Mouse (Mus musculus) heart, postnatal 0 days (tissue): ENCODE measurements around the gene Plpp4. TPM values are rescaled to one million over a fixed set of nuclear protein-coding genes. Genes with fewer than 3 reads are reported as not detected.

ENCODE experiments used
- ATAC-seq: fragments of 200-750 bp; cut with Nextera tagmentation; 2 replicates; pipeline ENCODE4 v1.8.0; 2017; ENCODE audit warnings: low read depth, moderate number of reproducible peaks, moderate library complexity; ENCODE audit not compliant: insufficient read depth
- DNase-seq: peaks from one replicate; pipeline ENCODE4 v3.0.0-alpha.2; 2016; ENCODE audit warnings: low spot score
- H3K27ac ChIP-seq: fragments of 300-500 bp; sonication (generic); 2 replicates; pipeline ENCODE4 v1.5.1; 2014; ENCODE audit warnings: low read depth, mild to moderate bottlenecking
- H3K27me3 ChIP-seq: fragments of 300-500 bp; sonication (generic); 2 replicates; pipeline ENCODE4 v1.6.1; 2014; ENCODE audit warnings: low read length, mixed read lengths; ENCODE audit not compliant: control insufficient read depth, insufficient read depth
- H3K36me3 ChIP-seq: fragments of 300-500 bp; sonication (generic); replicated peaks from 2 replicates; pipeline ENCODE4 v1.6.1; 2014; ENCODE audit warnings: low read length, mixed read lengths; ENCODE audit not compliant: control insufficient read depth, insufficient read depth
- H3K4me1 ChIP-seq: fragments of 300-500 bp; sonication (generic); 2 replicates; pipeline ENCODE4 v1.6.1; 2014; ENCODE audit warnings: antibody characterized with exemption; ENCODE audit not compliant: control insufficient read depth, insufficient read depth
- H3K4me2 ChIP-seq: fragments of 300-500 bp; sonication (generic); 2 replicates; pipeline ENCODE4 v1.6.1; 2014; ENCODE audit warnings: low read depth, mild to moderate bottlenecking, low read length, moderate library complexity
- H3K4me3 ChIP-seq: fragments of 300-500 bp; sonication (generic); 2 replicates; pipeline ENCODE4 v1.5.1; 2014; ENCODE audit warnings: low read depth, low read length
- H3K9ac ChIP-seq: fragments of 300-500 bp; sonication (generic); replicated peaks from 2 replicates; pipeline ENCODE4 v1.6.1; 2014; ENCODE audit warnings: low read depth, low read length, mixed read lengths
- H3K9me3 ChIP-seq: fragments of 300-500 bp; sonication (generic); replicated peaks from 2 replicates; pipeline ENCODE4 v1.6.1; 2016; ENCODE audit warnings: low read length; ENCODE audit not compliant: control insufficient read depth
- CTCF ChIP-seq: IDR thresholded peaks from 2 replicates; pipeline ENCODE4 v1.5.1; 2016; ENCODE audit warnings: antibody characterized with exemption, control low read depth, low read depth
- EP300 ChIP-seq: IDR thresholded peaks from 2 replicates; pipeline ENCODE4 v1.6.1; 2016; ENCODE audit warnings: antibody characterized with exemption, low read depth
- WGBS: fragments of 180-500 bp; shearing (Covaris S2); extraction: QIAGEN DNeasy Blood & Tissue Kit; methylation state at CpG from one replicate; pipeline ENCODE4 v1.1.7; 2014; 5-methylcytosine and 5-hydroxymethylcytosine counted together
- polyA plus RNA-seq: library from polyadenylated mRNA; unstranded; fragments of >200 nt; fragmentation: Nextera tagmentation; extraction: Ambion mirVana; gene quantifications from 2 replicates; pipeline ENCODE4 v1.2.1, GENCODE M21; 2015
- total RNA-seq: library from RNA; depleted of rRNA; stranded (reverse); fragments of >200 nt; gene quantifications from 2 replicates; pipeline ENCODE4 v1.2.3, GENCODE M21; 2014; ENCODE audit warnings: low replicate concordance

The Plpp4 gene
- total and polyA plus RNA-seq, 2 experiments from 2014 or later, result not detected

- H3K4me2 ChIP-seq, result no peak overlapping the region
- WGBS, result 79% methylated on average over 13 of the region's 13 CpGs
- H3K9ac ChIP-seq, result no peak overlapping the region
- H3K9me3 ChIP-seq, result no peaks in the 10 kb centered on the region
- no peak for ATAC-seq
- no peaks in the 10 kb centered on the region for H3K27me3 ChIP-seq
- H3K27ac ChIP-seq, result no peak overlapping the region
- no peak overlapping the region for H3K4me3 ChIP-seq
- no peak for TF ChIP-seq EP300
- TF ChIP-seq CTCF, result no peak
- H3K36me3 ChIP-seq, result no peaks in the 10 kb centered on the region
- no peaks in the 10 kb centered on the region for H3K4me1 ChIP-seq
- no peak for DNase-seq
These were observed 146.0 kb downstream of the Plpp4 start for GRCm38 (mm10) chr7:129402695-129403364.

GRCm38 (mm10) chr7:129406069-129406468, 149.2 kb downstream of the Plpp4 start:
- H3K27me3 ChIP-seq, result no peaks in the 10 kb centered on the region
- H3K9me3 ChIP-seq, result no peaks in the 10 kb centered on the region
- no peak overlapping the region for H3K4me2 ChIP-seq
- H3K9ac ChIP-seq, result no peak overlapping the region
- H3K36me3 ChIP-seq, result no peaks in the 10 kb centered on the region
- TF ChIP-seq EP300 (no peak), CTCF (no peak)
- 63% methylated on average over 7 of the region's 7 CpGs for WGBS
- no peak overlapping the region for H3K27ac ChIP-seq
- ATAC-seq (no peak), DNase-seq (no peak)
- no peak overlapping the region for H3K4me3 ChIP-seq
- H3K4me1 ChIP-seq, result no peaks in the 10 kb centered on the region

- ATAC-seq (no peak), DNase-seq (no peak)
- Histone ChIP-seq H3K4me1 (no peaks in the 10 kb centered on the region), H3K36me3 (no peaks in the 10 kb centered on the region), H3K27me3 (no peaks in the 10 kb centered on the region), H3K9ac (no peak overlapping the region), H3K4me2 (no peak overlapping the region), H3K27ac (no peak overlapping the region), H3K9me3 (no peaks in the 10 kb centered on the region), H3K4me3 (no peak overlapping the region)
- TF ChIP-seq CTCF (no peak), EP300 (no peak)
- WGBS, result 47% methylated on average over 2 of the region's 2 CpGs
These were observed 155.9 kb downstream of the Plpp4 start for GRCm38 (mm10) chr7:129412695-129413094.

- no peaks in the 10 kb centered on the region for H3K36me3 ChIP-seq
- no peak overlapping the region for H3K4me3 ChIP-seq
- no peak overlapping the region for H3K27ac ChIP-seq
- no peak for TF ChIP-seq CTCF
- no peak for ATAC-seq
- H3K9ac ChIP-seq, result no peak overlapping the region
- WGBS, result 58% methylated on average over 4 of the region's 4 CpGs
- DNase-seq, result no peak
- H3K9me3 ChIP-seq, result no peaks in the 10 kb centered on the region
- H3K4me2 ChIP-seq, result no peak overlapping the region
- H3K4me1 ChIP-seq, result no peaks in the 10 kb centered on the region
- H3K27me3 ChIP-seq, result no peaks in the 10 kb centered on the region
These were observed 158.3 kb downstream of the Plpp4 start for GRCm38 (mm10) chr7:129415179-129415578.

- no peak overlapping the region for H3K27ac ChIP-seq
- 35% methylated on average over 1 of the region's 1 CpGs for WGBS
- no peak for ATAC-seq
These were observed 164.3 kb downstream of the Plpp4 start for GRCm38 (mm10) chr7:129421181-129421580.

GRCm38 (mm10) chr7:129425554-129425953, 168.7 kb downstream of the Plpp4 start:
- Histone ChIP-seq H3K36me3 (no peaks in the 10 kb centered on the region), H3K9ac (no peak overlapping the region), H3K4me2 (no peak overlapping the region), H3K27ac (no peak overlapping the region), H3K4me3 (no peak overlapping the region), H3K4me1 (no peaks in the 10 kb centered on the region), H3K27me3 (no peaks in the 10 kb centered on the region), H3K9me3 (no peaks in the 10 kb centered on the region)
- ATAC-seq (no peak), DNase-seq (no peak)
- no peak for TF ChIP-seq CTCF
- no peak for TF ChIP-seq EP300
- 15% methylated on average over 2 of the region's 2 CpGs for WGBS

More at GRCm38 (mm10) chr7:129421181-129421580, 164.3 kb downstream of the Plpp4 start:
- H3K9me3 ChIP-seq, result no peaks in the 10 kb centered on the region
- H3K36me3 ChIP-seq, result no peaks in the 10 kb centered on the region
- H3K9ac ChIP-seq, result no peak overlapping the region
- H3K27me3 ChIP-seq, result no peaks in the 10 kb centered on the region
- no peak overlapping the region for H3K4me2 ChIP-seq
- no peak for TF ChIP-seq EP300
- TF ChIP-seq CTCF, result no peak
- no peaks in the 10 kb centered on the region for H3K4me1 ChIP-seq
- no peak overlapping the region for H3K4me3 ChIP-seq
- no peak for DNase-seq
